Mouse (Mus musculus) stomach, embryonic 16.5 days (tissue): ENCODE results near the gene Mllt3. TPM values are rescaled to one million over a fixed set of nuclear protein-coding genes. Genes with fewer than 3 reads are reported as not detected.

Experiments used
- ATAC-seq: fragments of 200-750 bp; cut with Nextera tagmentation; 2 replicates; pipeline ENCODE4 v1.8.0; 2017; ENCODE audit warnings: moderate number of reproducible peaks, moderate TSS enrichment; ENCODE audit not compliant: insufficient read depth, low FRiP score
- H3K27ac ChIP-seq: fragments of 300-500 bp; sonication (generic); 2 replicates; pipeline ENCODE4 v1.5.1; 2014; ENCODE audit warnings: low read length
- H3K27me3 ChIP-seq: fragments of 300-500 bp; sonication (generic); 2 replicates; pipeline ENCODE4 v1.6.1; 2014; ENCODE audit warnings: low read length, control low read depth, mixed read lengths; ENCODE audit not compliant: control insufficient read depth, insufficient read depth
- H3K36me3 ChIP-seq: fragments of 300-500 bp; sonication (generic); 2 replicates; pipeline ENCODE4 v1.6.1; 2014; ENCODE audit warnings: low read length; ENCODE audit not compliant: control insufficient read depth, insufficient read depth
- H3K4me1 ChIP-seq: fragments of 300-500 bp; sonication (generic); 2 replicates; pipeline ENCODE4 v1.6.1; 2014; ENCODE audit warnings: low read length, control low read depth, mixed read lengths; ENCODE audit not compliant: control insufficient read depth, insufficient read depth
- H3K4me2 ChIP-seq: fragments of 300-500 bp; sonication (generic); 2 replicates; pipeline ENCODE4 v1.6.1; 2014; ENCODE audit warnings: low read depth, low read length, mixed read lengths
- H3K4me3 ChIP-seq: fragments of 300-500 bp; sonication (generic); replicated peaks from 2 replicates; pipeline ENCODE4 v1.5.1; 2014; ENCODE audit warnings: mild to moderate bottlenecking, low read length
- H3K9ac ChIP-seq: fragments of 300-500 bp; sonication (generic); 2 replicates; pipeline ENCODE4 v1.6.1; 2014; ENCODE audit warnings: low read length
- H3K9me3 ChIP-seq: fragments of 300-500 bp; sonication (generic); replicated peaks from 2 replicates; pipeline ENCODE4 v1.6.1; 2016; ENCODE audit warnings: low read length, control low read depth; ENCODE audit not compliant: control insufficient read depth
- WGBS: fragments of 180-500 bp; shearing (Covaris S2); extraction: QIAGEN DNeasy Blood & Tissue Kit; methylation state at CpG from one replicate; pipeline ENCODE4 v1.1.7; 2014; 5-methylcytosine and 5-hydroxymethylcytosine counted together
- polyA plus RNA-seq: library from polyadenylated mRNA; unstranded; fragments of >200 nt; fragmentation: Nextera tagmentation; extraction: Ambion mirVana; gene quantifications from 2 replicates; pipeline ENCODE4 v1.2.1, GENCODE M21; 2015

Mllt3 gene
- polyA plus RNA-seq, 1 experiment from 2014 or later, result 41.5 TPM

GRCm38 (mm10) chr4:87863212-87863611 is 170.0 kb downstream of the Mllt3 start:
- Histone ChIP-seq H3K4me3 (no peak overlapping the region), H3K36me3 (peaks cover 3% of the 10 kb centered on the region; the same call in 1 of the 2 replicates), H3K9ac (no peak overlapping the region), H3K27ac (no peak overlapping the region), H3K9me3 (no peaks in the 10 kb centered on the region), H3K4me1 (no peaks in the 10 kb centered on the region), H3K27me3 (no peaks in the 10 kb centered on the region), H3K4me2 (no peak overlapping the region)
- ATAC-seq, result no peak
- WGBS, result 87% methylated on average over 5 of the region's 5 CpGs

- Histone ChIP-seq H3K4me2 (no peak overlapping the region), H3K9ac (no peak overlapping the region), H3K27ac (no peak overlapping the region), H3K4me3 (no peak overlapping the region), H3K36me3 (peaks cover 3% of the 10 kb centered on the region; the same call in 1 of the 2 replicates), H3K4me1 (no peaks in the 10 kb centered on the region), H3K27me3 (no peaks in the 10 kb centered on the region), H3K9me3 (no peaks in the 10 kb centered on the region)
- no peak for ATAC-seq
- WGBS, result 80% methylated on average over 5 of the region's 5 CpGs
Measured at GRCm38 (mm10) chr4:87860723-87861122, 172.4 kb downstream of the Mllt3 start.

GRCm38 (mm10) chr4:87859148-87859547 is 174.0 kb downstream of the Mllt3 start:
- Histone ChIP-seq H3K27me3 (no peaks in the 10 kb centered on the region), H3K36me3 (peaks cover 3% of the 10 kb centered on the region; the same call in 1 of the 2 replicates), H3K9me3 (no peaks in the 10 kb centered on the region), H3K4me1 (no peaks in the 10 kb centered on the region), H3K4me3 (no peak overlapping the region), H3K9ac (no peak overlapping the region), H3K27ac (no peak overlapping the region), H3K4me2 (no peak overlapping the region)
- ATAC-seq, result no peak
- 76% methylated on average over 4 of the region's 4 CpGs for WGBS

GRCm38 (mm10) chr4:87857982-87858381 is 175.2 kb downstream of the Mllt3 start:
- WGBS, result 100% methylated on average over 1 of the region's 1 CpGs
- no peak overlapping the region for H3K9ac ChIP-seq
- peaks cover 3% of the 10 kb centered on the region; the same call in 1 of the 2 replicates for H3K36me3 ChIP-seq
- H3K4me1 ChIP-seq, result no peaks in the 10 kb centered on the region
- no peak overlapping the region for H3K4me3 ChIP-seq
- H3K4me2 ChIP-seq, result no peak overlapping the region
- H3K27me3 ChIP-seq, result no peaks in the 10 kb centered on the region
- no peak overlapping the region for H3K27ac ChIP-seq
- no peak for ATAC-seq
- H3K9me3 ChIP-seq, result no peaks in the 10 kb centered on the region

- Histone ChIP-seq H3K36me3 (no peaks in the 10 kb centered on the region), H3K27ac (no peak overlapping the region), H3K9ac (no peak overlapping the region), H3K4me3 (no peak overlapping the region), H3K27me3 (no peaks in the 10 kb centered on the region), H3K9me3 (no peaks in the 10 kb centered on the region), H3K4me2 (no peak overlapping the region), H3K4me1 (no peaks in the 10 kb centered on the region)
- 77% methylated on average over 2 of the region's 2 CpGs for WGBS
- no peak for ATAC-seq
Measured at GRCm38 (mm10) chr4:87852461-87852860, 180.7 kb downstream of the Mllt3 start.

- ATAC-seq, result no peak
Measured at GRCm38 (mm10) chr4:87850051-87850450, 183.1 kb downstream of the Mllt3 start.

GRCm38 (mm10) chr4:87844668-87845210 is 188.4 kb downstream of the Mllt3 start:
- H3K4me1 ChIP-seq, result no peaks in the 10 kb centered on the region
- WGBS, result 70% methylated on average over 6 of the region's 6 CpGs
- no peak for ATAC-seq
- H3K27me3 ChIP-seq, result no peaks in the 10 kb centered on the region
- no peak overlapping the region for H3K9ac ChIP-seq
- no peak overlapping the region for H3K27ac ChIP-seq
- no peak overlapping the region for H3K4me2 ChIP-seq
- H3K9me3 ChIP-seq, result no peaks in the 10 kb centered on the region
- H3K4me3 ChIP-seq, result no peak overlapping the region
- H3K36me3 ChIP-seq, result no peaks in the 10 kb centered on the region

More at GRCm38 (mm10) chr4:87850051-87850450, 183.1 kb downstream of the Mllt3 start:
- H3K9ac ChIP-seq, result no peak overlapping the region
- no peaks in the 10 kb centered on the region for H3K27me3 ChIP-seq
- WGBS, result 89% methylated on average over 5 of the region's 5 CpGs
- no peak overlapping the region for H3K27ac ChIP-seq
- no peak overlapping the region for H3K4me2 ChIP-seq
- no peak overlapping the region for H3K4me3 ChIP-seq
- H3K9me3 ChIP-seq, result no peaks in the 10 kb centered on the region
- no peaks in the 10 kb centered on the region for H3K36me3 ChIP-seq
- H3K4me1 ChIP-seq, result no peaks in the 10 kb centered on the region

GRCm38 (mm10) chr4:87840210-87840910 is 192.8 kb downstream of the Mllt3 start:
- H3K9ac ChIP-seq, result no peak overlapping the region
- no peak overlapping the region for H3K4me3 ChIP-seq
- no peaks in the 10 kb centered on the region for H3K36me3 ChIP-seq
- no peak overlapping the region for H3K4me2 ChIP-seq
- 77% methylated on average over 10 of the region's 10 CpGs for WGBS
- 0 out of 2 replicates have a peak, but pooled peaks cover under 1% of the 10 kb centered on the region for H3K4me1 ChIP-seq
- H3K27ac ChIP-seq, result no peak overlapping the region
- no peaks in the 10 kb centered on the region for H3K27me3 ChIP-seq
- no peak for ATAC-seq
- H3K9me3 ChIP-seq, result no peaks in the 10 kb centered on the region

GRCm38 (mm10) chr4:87838716-87839115 is 194.4 kb downstream of the Mllt3 start:
- Histone ChIP-seq H3K4me2 (no peak overlapping the region), H3K4me3 (no peak overlapping the region), H3K27ac (no peak overlapping the region), H3K4me1 (peaks cover 3% of the 10 kb centered on the region; the same call in 1 of the 2 replicates), H3K9me3 (no peaks in the 10 kb centered on the region), H3K27me3 (no peaks in the 10 kb centered on the region), H3K36me3 (no peaks in the 10 kb centered on the region), H3K9ac (no peak overlapping the region)
- 80% methylated on average over 1 of the region's 1 CpGs for WGBS
- ATAC-seq, result no peak
